Mouse (Mus musculus) midbrain, embryonic 10.5 days (tissue): ENCODE measurements at regions not wholly inside any gene's neighbourhood (a gene's known extent, or its start where the extent isn't known, plus 50 kb on each side); places are given as distances from the start of the nearest gene placed in this dataset.

ENCODE experiments used
- DNase-seq: peaks from one replicate; pipeline ENCODE4 v3.0.0-alpha.2; 2017; ENCODE audit warnings: low spot score
- H3K27ac ChIP-seq: fragments of 300-500 bp; sonication (generic); replicated peaks from 2 replicates; pipeline ENCODE4 v1.5.1; 2016; ENCODE audit warnings: mild to moderate bottlenecking
- H3K27me3 ChIP-seq: fragments of 300-500 bp; sonication (generic); 2 replicates; pipeline ENCODE4 v1.6.1; 2016; ENCODE audit warnings: low read depth, mild to moderate bottlenecking; ENCODE audit not compliant: poor library complexity, severe bottlenecking
- H3K36me3 ChIP-seq: fragments of 300-500 bp; sonication (generic); 2 replicates; pipeline ENCODE4 v1.6.1; 2016; ENCODE audit warnings: mild to moderate bottlenecking, moderate library complexity
- H3K4me1 ChIP-seq: fragments of 300-500 bp; sonication (generic); 2 replicates; pipeline ENCODE4 v1.6.1; 2016
- H3K4me3 ChIP-seq: fragments of 300-500 bp; sonication (generic); 2 replicates; pipeline ENCODE4 v1.5.1; 2016; ENCODE audit warnings: mild to moderate bottlenecking, moderate library complexity
- H3K9me3 ChIP-seq: fragments of 300-500 bp; sonication (generic); replicated peaks from 2 replicates; pipeline ENCODE4 v1.6.1; 2016; ENCODE audit warnings: mild to moderate bottlenecking
- WGBS: fragments of 180-500 bp; shearing (Covaris S2); methylation state at CpG from one replicate; pipeline ENCODE4 v1.1.7; 2016; 5-methylcytosine and 5-hydroxymethylcytosine counted together

DNA sequence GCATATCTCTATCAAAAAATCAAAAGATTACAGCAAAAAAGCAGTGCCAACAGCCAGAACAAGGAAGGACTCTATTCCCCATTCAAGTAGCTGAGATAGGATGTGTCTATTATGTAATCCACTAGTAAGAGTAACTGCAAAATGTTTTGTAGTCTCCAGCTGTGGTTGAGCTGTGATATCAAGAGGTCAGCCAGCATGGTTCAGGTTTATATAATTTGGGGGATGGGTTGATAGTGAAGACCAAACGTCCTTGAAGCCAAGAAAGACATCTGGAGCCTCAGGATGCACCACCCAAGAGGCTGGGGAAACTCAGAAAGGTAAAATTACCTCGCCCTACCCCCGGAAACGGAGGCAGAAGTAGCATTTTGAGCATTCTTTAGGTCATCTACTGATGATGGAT, 158.3 kb upstream of the Plxnc1 start:
- no peak for DNase-seq
- WGBS, result 81% methylated on average over 4 of the region's 4 CpGs
- Histone ChIP-seq H3K27ac (no peak overlapping the region), H3K4me3 (no peak overlapping the region), H3K27me3 (no peaks in the 10 kb centered on the region), H3K36me3 (no peaks in the 10 kb centered on the region), H3K4me1 (peaks cover 10% of the 10 kb centered on the region), H3K9me3 (no peaks in the 10 kb centered on the region)

DNA sequence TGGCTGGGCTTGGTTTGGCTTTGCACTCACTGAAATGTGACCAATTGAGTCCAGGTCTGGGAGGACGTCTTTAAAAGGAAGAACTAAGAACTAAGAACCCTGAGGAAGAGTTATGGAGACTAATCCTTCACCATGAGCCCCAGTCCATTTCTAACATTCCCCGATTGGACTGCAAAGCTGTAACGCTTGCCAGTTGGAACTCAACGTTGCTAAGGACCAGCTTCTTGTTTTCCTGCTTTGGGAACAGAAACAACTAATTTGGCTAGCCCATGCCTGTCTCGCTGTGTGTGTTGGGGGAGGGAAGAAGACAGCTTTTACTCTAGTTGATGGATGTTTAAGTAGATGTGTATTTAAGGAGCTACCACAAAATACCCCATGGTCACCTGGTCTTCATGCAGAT, 155.3 kb upstream of the Plxnc1 start:
- DNase-seq, result no peak
- 89% methylated on average over 5 of the region's 5 CpGs for WGBS
- Histone ChIP-seq H3K4me1 (no peaks in the 10 kb centered on the region), H3K4me3 (no peak overlapping the region), H3K27me3 (no peaks in the 10 kb centered on the region), H3K9me3 (no peaks in the 10 kb centered on the region), H3K36me3 (no peaks in the 10 kb centered on the region), H3K27ac (no peak overlapping the region)

DNA sequence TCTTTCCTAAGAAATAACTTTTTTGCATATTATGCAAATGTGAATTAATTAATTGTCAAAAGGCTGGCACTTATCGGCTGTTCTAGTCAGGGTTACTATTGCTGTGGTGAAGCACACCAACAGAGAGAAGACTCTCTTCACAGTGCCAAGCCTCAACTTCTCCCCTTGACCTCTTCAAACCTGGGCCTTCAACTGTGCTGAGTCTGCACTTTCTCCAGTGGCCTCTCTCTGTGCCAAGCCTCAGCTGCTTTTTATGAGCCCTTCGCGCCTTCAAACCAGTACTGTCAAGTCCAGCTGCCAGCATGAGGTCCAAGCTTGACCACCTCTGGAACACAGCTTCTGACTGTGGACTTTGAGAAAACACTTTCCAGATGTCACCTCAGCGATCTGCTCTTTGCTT, 151.2 kb upstream of the Plxnc1 start:
- Histone ChIP-seq H3K4me1 (peaks cover 7% of the 10 kb centered on the region), H3K9me3 (no peaks in the 10 kb centered on the region), H3K4me3 (no peak overlapping the region), H3K27ac (no peak overlapping the region), H3K27me3 (no peaks in the 10 kb centered on the region), H3K36me3 (no peaks in the 10 kb centered on the region)
- 82% methylated on average over 4 of the region's 4 CpGs for WGBS
- no peak for DNase-seq

DNA sequence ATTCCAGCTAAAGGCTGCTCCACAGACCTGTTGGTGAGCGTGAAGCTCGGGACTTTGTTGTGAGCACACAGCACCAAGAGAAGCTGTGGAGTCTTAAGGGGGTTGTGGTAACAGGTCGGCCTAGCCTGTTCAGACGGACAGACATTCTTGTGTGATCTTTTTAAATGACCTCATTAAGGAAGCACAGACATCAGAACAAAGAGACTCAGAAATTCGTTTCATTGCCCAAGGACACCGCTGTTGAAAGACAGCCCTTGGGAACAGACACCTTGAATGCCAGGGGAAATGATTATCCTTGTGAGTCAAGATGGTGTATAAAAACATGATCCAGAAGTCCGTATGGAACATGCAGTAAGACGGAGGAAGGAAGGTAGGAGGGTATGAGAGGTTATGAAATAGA, 150.1 kb upstream of the Plxnc1 start:
- 82% methylated on average over 8 of the region's 8 CpGs for WGBS
- Histone ChIP-seq H3K9me3 (no peaks in the 10 kb centered on the region), H3K36me3 (no peaks in the 10 kb centered on the region), H3K4me3 (no peak overlapping the region), H3K27me3 (no peaks in the 10 kb centered on the region), H3K27ac (no peak overlapping the region), H3K4me1 (peaks cover 7% of the 10 kb centered on the region)
- DNase-seq, result no peak

DNA sequence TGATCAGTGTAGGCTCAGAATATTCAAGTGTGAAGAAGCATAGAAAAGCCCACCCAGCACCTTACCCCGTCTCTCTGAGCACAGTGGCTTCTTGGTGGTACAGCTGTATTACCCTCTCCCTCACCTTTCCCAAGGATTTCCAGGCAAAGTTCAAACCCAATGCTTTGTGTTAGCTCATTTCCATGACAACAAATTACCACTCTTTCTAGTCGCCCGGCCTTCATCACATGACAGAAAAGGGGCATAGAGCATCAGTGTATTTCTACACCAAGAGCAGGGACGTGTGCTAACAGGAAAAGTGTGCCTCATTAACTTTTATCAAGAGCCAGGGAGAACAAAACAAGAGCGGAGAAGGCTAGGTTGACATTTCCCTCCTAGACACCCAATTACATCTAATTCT, 148.6 kb upstream of the Plxnc1 start:
- peaks cover 7% of the 10 kb centered on the region for H3K4me1 ChIP-seq
- H3K9me3 ChIP-seq, result no peaks in the 10 kb centered on the region
- no peak overlapping the region for H3K27ac ChIP-seq
- 0 out of 2 replicates have a peak, but pooled peaks cover 11% of the 10 kb centered on the region for H3K27me3 ChIP-seq
- DNase-seq, result no peak
- H3K36me3 ChIP-seq, result no peaks in the 10 kb centered on the region
- no peak overlapping the region for H3K4me3 ChIP-seq
- WGBS, result 61% methylated on average over 5 of the region's 5 CpGs

DNA sequence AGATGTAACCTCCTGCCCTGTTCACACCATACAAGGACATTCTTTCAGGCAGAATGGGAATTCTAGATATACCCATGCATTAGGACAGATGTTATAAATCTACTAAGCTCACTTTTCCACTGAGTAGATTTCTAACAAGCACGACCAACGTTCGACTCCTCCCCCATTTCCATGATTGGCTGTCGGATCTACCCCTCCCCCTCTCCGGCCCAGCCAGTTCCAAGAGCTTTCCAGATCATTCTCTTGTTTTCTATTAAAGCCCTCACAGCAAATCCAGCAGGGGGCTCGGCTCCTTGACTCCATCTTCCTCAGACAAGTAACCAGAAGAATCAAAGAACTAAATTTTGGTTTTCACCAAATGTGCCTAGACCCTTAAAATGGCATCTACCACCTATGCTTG, 146.5 kb upstream of the Plxnc1 start:
- Histone ChIP-seq H3K36me3 (no peaks in the 10 kb centered on the region), H3K4me1 (peaks cover 11% of the 10 kb centered on the region), H3K4me3 (no peak overlapping the region), H3K9me3 (no peaks in the 10 kb centered on the region), H3K27ac (no peak overlapping the region), H3K27me3 (peaks cover 20% of the 10 kb centered on the region)
- WGBS, result 84% methylated on average over 6 of the region's 6 CpGs
- no peak for DNase-seq

DNA sequence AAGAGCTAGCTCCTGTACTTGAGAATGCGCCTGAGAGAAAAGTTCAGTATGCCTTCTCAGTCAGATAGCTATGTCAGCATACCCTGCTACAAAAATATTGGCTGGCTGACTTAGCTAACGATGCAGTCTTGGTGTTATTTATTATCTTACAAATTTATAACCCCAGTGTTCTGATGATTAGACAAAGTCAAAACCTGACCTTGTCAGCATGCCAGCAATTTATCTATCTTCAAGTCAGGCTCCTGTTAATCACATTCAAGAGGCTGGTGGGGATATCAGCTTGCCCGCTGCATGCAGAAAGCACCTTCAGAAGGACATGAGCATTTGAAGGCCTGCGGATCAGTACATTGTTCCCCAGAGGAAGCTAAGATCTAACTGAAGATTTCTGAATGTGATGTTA, 146.0 kb upstream of the Plxnc1 start:
- Histone ChIP-seq H3K4me3 (no peak overlapping the region), H3K4me1 (peaks cover 14% of the 10 kb centered on the region), H3K27ac (no peak overlapping the region), H3K36me3 (no peaks in the 10 kb centered on the region), H3K27me3 (peaks cover 21% of the 10 kb centered on the region), H3K9me3 (no peaks in the 10 kb centered on the region)
- 94% methylated on average over 4 of the region's 4 CpGs for WGBS
- no peak for DNase-seq

DNA sequence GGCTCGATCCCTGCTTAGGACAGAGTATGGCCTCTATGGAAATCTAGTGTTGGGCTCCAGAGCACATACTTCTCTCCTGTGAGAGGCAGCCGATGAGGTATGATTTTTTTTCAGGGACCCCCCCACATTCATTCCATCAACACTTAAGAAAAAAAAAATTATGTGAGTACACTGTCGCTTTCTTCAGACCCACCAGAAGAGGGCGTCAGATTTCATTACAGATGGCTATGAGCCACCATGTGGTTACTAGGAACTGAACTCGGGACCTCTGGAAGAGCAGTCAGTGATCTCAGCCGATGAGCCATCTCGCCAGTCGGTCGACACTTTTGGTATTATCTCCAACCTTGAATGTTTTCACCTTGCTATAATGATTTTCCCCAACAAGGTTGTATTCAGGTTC, 145.4 kb upstream of the Plxnc1 start:
- 85% methylated on average over 9 of the region's 9 CpGs for WGBS
- DNase-seq, result no peak
- Histone ChIP-seq H3K27me3 (peaks cover 21% of the 10 kb centered on the region), H3K27ac (no peak overlapping the region), H3K9me3 (no peaks in the 10 kb centered on the region), H3K4me3 (no peak overlapping the region), H3K4me1 (peaks cover 14% of the 10 kb centered on the region), H3K36me3 (no peaks in the 10 kb centered on the region)

DNA sequence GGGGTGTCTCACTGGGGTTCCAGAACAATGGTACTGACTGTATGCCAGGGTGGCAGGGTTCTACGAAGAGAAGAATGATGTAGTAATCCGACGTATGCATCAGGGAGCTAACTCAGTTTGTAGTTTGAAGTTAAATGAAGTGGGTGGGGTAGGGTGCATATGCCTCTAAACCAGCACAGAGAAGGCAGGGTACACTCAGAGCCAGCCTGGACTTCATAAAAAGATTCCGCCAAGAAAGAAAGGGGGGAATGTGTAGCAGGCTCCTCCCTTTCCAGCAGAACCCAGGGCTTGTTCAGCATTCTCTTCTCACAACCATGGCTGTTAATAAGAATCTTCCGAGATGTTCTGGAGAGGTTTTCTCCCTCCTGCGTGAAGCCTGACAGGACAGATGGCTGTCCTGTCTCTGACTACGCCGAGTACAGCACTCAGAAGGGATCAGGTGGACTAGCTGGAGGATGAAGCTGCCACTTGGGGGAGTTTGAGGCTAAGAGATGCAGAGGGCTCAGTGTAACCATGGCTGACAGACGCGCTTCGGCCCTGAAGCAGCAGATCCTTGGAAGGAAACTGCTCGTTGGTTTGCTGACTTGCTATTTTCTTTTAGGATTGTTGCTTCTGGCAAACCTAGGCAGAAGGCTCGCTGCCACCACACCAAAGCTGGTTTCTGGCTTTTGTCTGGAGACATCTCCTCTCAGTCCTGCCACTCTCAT, 143.4 kb upstream of the Plxnc1 start:
- Histone ChIP-seq H3K36me3 (no peaks in the 10 kb centered on the region), H3K9me3 (no peaks in the 10 kb centered on the region), H3K4me1 (peaks cover 10% of the 10 kb centered on the region), H3K27me3 (peaks cover 21% of the 10 kb centered on the region), H3K27ac (no peak overlapping the region), H3K4me3 (no peak overlapping the region)
- peak; percentile 56 for DNase-seq
- 47% methylated on average over 13 of the region's 13 CpGs for WGBS

DNA sequence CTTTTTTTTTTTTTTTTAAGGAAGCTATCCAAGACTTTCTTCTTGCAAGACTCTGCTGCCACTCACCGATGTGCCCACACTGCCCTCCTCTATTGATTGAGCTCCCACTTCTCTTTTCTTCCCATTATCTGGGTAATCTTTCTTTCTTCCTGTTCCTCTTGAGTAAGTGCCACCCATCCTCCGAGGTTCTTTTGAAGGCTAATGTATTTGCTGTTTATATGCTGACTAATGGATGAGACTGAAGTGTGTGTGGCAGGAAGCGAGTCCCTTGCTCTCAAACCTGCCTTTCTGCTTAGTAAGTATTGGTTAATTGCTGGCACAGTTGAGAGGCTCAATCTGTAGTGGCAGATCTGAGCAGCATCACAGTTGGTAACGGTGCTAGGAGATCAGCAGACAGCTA, 142.1 kb upstream of the Plxnc1 start:
- no peak overlapping the region for H3K27ac ChIP-seq
- no peaks in the 10 kb centered on the region for H3K36me3 ChIP-seq
- peaks cover 7% of the 10 kb centered on the region; the same call in 1 of the 2 replicates for H3K4me1 ChIP-seq
- DNase-seq, result no peak
- no peaks in the 10 kb centered on the region for H3K9me3 ChIP-seq
- 83% methylated on average over 4 of the region's 4 CpGs for WGBS
- H3K4me3 ChIP-seq, result no peak overlapping the region
- H3K27me3 ChIP-seq, result peaks cover 21% of the 10 kb centered on the region

DNA sequence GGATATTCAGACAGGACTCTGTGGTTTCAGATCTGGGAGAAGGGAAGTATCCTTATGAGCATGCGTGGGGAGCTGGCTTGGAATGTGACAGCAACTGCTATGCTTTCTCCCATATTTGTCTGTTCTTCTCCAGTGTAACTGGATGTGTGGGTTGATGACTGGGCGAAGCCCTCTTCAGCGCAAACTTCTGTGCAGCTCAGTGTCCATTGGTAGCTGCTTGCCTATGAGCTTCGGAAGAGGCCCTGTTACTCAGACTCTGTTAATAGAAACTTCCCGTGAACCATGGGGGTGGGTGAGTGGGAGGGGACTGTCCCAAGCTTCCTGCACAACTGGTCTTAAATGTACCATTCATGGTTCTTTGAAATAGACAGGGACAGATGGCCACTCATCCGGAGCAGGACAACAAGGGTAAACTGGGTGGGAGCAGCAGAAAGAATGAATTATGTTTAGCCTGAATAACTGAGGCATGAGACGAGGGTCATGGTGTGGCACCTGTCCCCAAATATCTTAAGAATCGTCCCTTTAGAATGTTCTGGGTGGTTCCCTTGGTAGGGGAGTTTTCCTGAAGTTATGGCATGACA, 141.1 kb upstream of the Plxnc1 start:
- H3K4me1 ChIP-seq, result peaks cover 7% of the 10 kb centered on the region; the same call in 1 of the 2 replicates
- 85% methylated on average over 8 of the region's 8 CpGs for WGBS
- no peak overlapping the region for H3K4me3 ChIP-seq
- H3K9me3 ChIP-seq, result no peaks in the 10 kb centered on the region
- H3K27me3 ChIP-seq, result peaks cover 21% of the 10 kb centered on the region
- no peak for DNase-seq
- H3K27ac ChIP-seq, result no peak overlapping the region
- no peaks in the 10 kb centered on the region for H3K36me3 ChIP-seq

DNA sequence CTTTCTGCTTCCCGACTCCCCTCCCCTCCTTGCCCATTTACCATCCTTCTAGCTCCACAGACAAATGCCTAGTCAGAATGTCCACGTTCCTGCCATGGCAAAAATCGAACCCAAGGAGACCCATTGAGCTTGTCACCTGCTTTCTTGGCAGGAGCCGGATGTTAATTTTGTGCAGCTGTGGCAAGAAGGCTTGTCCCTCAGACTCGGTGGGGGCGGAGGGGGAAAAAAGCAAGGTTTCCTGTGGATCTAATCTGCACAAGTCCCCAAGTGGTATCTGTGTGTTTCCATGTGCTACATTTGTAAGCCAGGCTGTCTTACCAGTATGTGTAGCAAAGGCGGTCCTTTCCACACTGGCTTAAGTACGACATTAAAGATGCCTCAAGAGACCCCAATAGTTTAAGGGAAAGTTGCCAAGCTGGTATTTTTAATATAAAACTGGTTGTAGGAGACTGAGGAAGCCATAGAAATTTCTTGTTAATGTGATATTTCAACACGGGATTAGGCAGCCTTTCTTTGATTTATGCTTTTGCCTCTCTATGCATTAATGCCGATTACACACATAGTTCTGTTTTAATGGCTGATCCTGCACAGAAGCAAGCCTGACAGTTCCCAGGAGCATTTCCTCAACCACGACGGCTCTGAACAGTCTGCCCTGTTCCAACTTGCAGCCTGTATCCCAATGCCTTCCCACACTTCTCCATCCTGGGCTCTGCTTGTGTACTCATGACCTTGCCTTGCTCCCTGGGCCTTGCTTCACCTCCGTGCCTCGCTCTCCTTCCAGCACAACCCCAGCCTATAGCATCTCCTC, 138.9 kb upstream of the Plxnc1 start:
- Histone ChIP-seq H3K36me3 (no peaks in the 10 kb centered on the region), H3K27ac (no peak overlapping the region), H3K9me3 (no peaks in the 10 kb centered on the region), H3K4me3 (no peak overlapping the region), H3K4me1 (peaks cover 7% of the 10 kb centered on the region; the same call in 1 of the 2 replicates), H3K27me3 (peaks cover 13% of the 10 kb centered on the region)
- WGBS, result 81% methylated on average over 14 of the region's 14 CpGs
- DNase-seq, result no peak

DNA sequence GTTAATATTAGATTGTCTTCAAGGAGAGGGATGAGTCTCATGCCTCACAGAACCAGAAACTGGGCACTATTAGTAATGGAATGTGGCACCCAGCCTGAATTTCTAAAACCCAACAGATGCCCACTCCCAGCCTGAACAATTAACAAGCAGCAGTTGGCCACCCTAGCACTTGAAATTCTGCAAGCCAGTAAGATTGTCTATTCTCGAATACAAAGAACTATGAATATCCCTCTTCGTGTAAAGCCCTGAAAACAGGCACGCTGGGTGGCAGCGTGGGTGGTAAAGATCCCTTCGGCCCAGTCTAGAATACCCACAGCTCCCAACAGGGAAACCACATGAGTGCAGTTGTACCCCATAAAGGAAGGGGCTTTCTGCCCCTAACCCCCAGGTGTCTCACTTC, 138.0 kb upstream of the Plxnc1 start:
- no peak overlapping the region for H3K4me3 ChIP-seq
- H3K27me3 ChIP-seq, result peaks cover 9% of the 10 kb centered on the region
- H3K9me3 ChIP-seq, result no peaks in the 10 kb centered on the region
- no peak overlapping the region for H3K27ac ChIP-seq
- no peak for DNase-seq
- H3K4me1 ChIP-seq, result 0 out of 2 replicates have a peak, but pooled peaks cover 4% of the 10 kb centered on the region
- WGBS, result 93% methylated on average over 5 of the region's 5 CpGs
- no peaks in the 10 kb centered on the region for H3K36me3 ChIP-seq
